Mouse (Mus musculus): Measurements from ENCODE around the gene Gm49776. TPM values are rescaled to one million over a fixed set of nuclear protein-coding genes. Genes with fewer than 3 reads are reported as not detected.
A peak's percentile ranks its signal among the peaks of the same experiment; 100 is the strongest.
"Not testable (repeated sequence)": the region's sequence is repeated elsewhere in the genome, so short reads cannot be mapped to it uniquely, and the experiment has no call there.

Gm49776 gene
- 2.5 TPM in 2 replicates for polyA plus RNA-seq (2015; fragmentation: Nextera tagmentation; extraction: Ambion mirVana)

DNA sequence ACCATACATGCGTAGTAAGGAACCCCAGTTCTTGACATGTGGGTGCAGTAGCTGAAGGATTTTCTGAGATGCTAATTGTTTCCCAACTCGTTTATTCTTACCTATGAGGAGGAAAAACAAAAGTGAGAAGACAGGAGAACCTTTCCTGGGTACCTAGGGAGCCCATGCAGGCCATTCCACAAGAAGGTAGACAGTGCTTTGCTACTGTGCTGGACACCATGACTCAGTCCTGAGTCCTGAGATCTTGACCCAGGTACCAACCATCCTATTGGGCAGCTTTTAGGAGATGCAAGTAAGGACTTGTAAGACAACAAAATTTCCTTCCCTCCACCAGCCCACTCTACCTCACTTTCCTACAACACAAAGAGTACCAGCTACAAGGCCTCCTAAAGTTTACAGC lies at the start of gene Gm49776:
Gene Gm49776, minus strand, starts transcription at position 101 of the 400 bp plus-strand sequence.
- WGBS, result 86% methylated on average over 2 of the region's 2 CpGs
- H3K9ac ChIP-seq, result no peak within 1 kb of the TSS
- ATAC-seq (ENCODE audit: insufficient number of reproducible peaks, low FRiP score, low TSS enrichment, low read depth), result no peak
- no peak within 1 kb of the TSS for H3K4me3 ChIP-seq (replicated peaks)
- H3K27me3 ChIP-seq, result no peaks in the 10 kb centered on the region
- no peak within 1 kb of the TSS for H3K4me2 ChIP-seq (replicated peaks)
- peaks cover 89% of the 10 kb centered on the region for H3K36me3 ChIP-seq
- no peaks in the 10 kb centered on the region for H3K9me3 ChIP-seq (replicated peaks)
- no peaks in the 10 kb centered on the region for H3K4me1 ChIP-seq
- H3K27ac ChIP-seq (replicated peaks), result no peak within 1 kb of the TSS

DNA sequence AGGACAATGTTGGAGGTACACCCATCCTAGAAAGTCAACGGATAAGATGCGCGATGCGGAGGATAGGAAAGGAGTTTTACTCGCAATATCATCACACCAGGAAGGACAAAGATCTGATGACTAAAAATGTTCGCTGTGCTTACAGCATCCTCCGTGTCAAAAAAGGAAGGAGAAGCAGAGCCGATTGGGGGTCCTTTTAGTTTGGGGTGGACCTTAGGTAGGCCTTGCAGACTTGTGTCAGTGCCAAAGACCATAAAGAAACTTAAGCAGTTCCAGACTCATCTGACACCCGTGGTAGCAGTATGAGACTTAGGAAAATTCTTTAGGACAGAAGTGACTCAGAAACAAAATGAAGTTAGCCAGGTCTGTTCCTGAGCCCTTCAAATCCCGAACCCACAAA lies 31.5 kb upstream of the Gm49776 start:
- 0 out of 2 replicates have a peak overlapping the region, but pooled peaks have one; percentile 9 for H3K9ac ChIP-seq
- peak overlapping the region; percentile 85 for H3K4me2 ChIP-seq (replicated peaks)
- peaks cover 22% of the 10 kb centered on the region for H3K4me1 ChIP-seq
- peak overlapping the region; percentile 74 for H3K4me3 ChIP-seq (replicated peaks)
- H3K9me3 ChIP-seq (replicated peaks); ATAC-seq (ENCODE audit: insufficient number of reproducible peaks, low FRiP score, low TSS enrichment, low read depth); H3K36me3 ChIP-seq; H3K27me3 ChIP-seq: not testable (repeated sequence)
- peak overlapping the region; percentile 79 for H3K27ac ChIP-seq (replicated peaks)
- 3% methylated on average over 10 of the region's 10 CpGs for WGBS

DNA sequence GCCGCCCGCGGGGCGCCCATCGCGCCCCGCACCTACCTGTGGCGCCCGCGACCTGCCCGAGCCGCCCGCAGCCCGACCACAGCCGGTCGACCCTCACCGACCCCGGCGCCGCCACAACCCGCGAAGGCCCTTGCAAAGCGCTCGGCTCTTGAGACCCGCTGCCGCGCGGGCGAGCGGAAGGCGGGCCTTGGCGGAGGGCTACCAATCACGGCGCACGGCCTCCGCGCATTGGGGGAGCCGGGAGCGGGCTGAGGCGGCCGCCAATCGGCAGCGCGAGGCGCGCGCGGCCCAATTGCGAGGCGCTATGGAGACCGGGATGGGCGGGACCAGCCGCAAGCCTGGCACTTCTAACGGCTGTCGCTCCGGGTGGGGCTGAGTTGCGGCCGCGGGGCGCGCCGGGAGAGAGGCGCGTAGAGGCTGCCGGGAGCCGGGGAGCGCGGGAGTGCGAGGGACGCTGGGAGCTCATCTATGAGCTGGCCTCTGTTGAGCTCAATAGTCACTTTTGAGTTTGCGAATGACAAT lies 31.0 kb upstream of the Gm49776 start, which contains the start of gene Dgcr8:
Gene Dgcr8, minus strand, starts transcription at position 180 of the 522 bp plus-strand sequence.
- WGBS, result under 1% methylated on average over 71 of the region's 71 CpGs
- Histone ChIP-seq H3K4me3 (replicated peaks) (peak within 1 kb of the TSS; percentile 74), H3K4me2 (replicated peaks) (peak within 1 kb of the TSS; percentile 85), H3K9ac (peak within 1 kb of the TSS; percentile 93), H3K9me3 (replicated peaks) (no peaks in the 10 kb centered on the region), H3K27ac (replicated peaks) (peak within 1 kb of the TSS; percentile 92), H3K36me3 (peaks cover 9% of the 10 kb centered on the region), H3K4me1 (peaks cover 22% of the 10 kb centered on the region), H3K27me3 (no peaks in the 10 kb centered on the region)
- peak; percentile 100 for ATAC-seq (ENCODE audit: insufficient number of reproducible peaks, low FRiP score, low TSS enrichment, low read depth)

DNA sequence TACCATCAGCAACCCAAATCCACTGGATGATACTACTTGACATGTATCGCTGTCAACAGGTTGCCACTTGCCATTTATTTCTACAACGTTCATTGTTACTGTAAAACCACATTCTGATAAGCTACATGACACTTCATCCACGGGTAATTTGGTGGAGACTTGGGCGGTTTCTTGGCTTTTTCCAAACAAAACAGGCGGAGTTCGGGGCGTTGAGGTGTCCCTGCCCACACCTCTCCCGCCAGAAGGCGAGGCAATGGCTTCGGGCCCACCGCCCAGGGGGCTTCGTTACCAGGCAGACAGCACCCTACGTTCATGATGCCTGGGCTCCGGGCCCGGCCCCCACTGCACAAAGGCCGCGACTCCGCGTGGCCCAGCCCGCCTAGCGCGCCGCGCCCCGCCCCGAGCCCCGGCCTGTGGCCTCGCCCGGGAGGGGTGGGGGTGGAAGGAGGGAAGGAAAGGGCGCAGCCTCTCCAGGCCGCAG lies 30.5 kb upstream of the Gm49776 start:
- ATAC-seq (ENCODE audit: insufficient number of reproducible peaks, low FRiP score, low TSS enrichment, low read depth), result peak; percentile 88
- H3K36me3 ChIP-seq, result peaks cover 14% of the 10 kb centered on the region
- H3K27ac ChIP-seq (replicated peaks), result peak overlapping the region; percentile 92
- no peaks in the 10 kb centered on the region for H3K9me3 ChIP-seq (replicated peaks)
- under 1% methylated on average over 29 of the region's 31 CpGs for WGBS
- peak overlapping the region; percentile 93 for H3K9ac ChIP-seq
- peaks cover 22% of the 10 kb centered on the region for H3K4me1 ChIP-seq
- no peaks in the 10 kb centered on the region for H3K27me3 ChIP-seq
- H3K4me2 ChIP-seq (replicated peaks), result peak overlapping the region; percentile 85
- H3K4me3 ChIP-seq (replicated peaks), result peak overlapping the region; percentile 74

DNA sequence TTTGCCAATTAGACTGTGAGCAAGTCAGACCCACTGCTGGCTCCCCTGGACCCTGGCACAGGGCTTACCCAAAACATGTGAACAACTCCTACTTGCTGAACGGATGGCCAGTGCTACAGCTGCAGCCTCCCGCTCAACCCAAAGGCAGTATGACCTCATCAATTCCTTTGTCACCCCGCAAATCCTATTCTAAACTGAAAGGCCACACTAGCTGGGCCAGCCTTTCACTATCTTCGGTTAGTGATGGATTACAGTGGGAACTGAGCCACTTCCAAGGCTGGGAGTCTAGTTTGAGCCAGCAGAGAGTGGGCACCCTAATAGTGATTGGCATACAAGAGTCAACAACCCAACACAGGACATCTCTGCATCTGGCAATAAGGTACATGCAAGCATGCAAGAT lies 30.0 kb upstream of the Gm49776 start:
- Histone ChIP-seq H3K4me2 (replicated peaks) (peak overlapping the region; percentile 85), H3K27ac (replicated peaks) (peak overlapping the region; percentile 92), H3K4me3 (replicated peaks) (peak overlapping the region; percentile 74), H3K9ac (peak overlapping the region; percentile 93), H3K9me3 (replicated peaks) (no peaks in the 10 kb centered on the region), H3K36me3 (peaks cover 18% of the 10 kb centered on the region), H3K4me1 (peaks cover 22% of the 10 kb centered on the region), H3K27me3 (no peaks in the 10 kb centered on the region)
- WGBS, result 1% methylated on average over 4 of the region's 4 CpGs
- ATAC-seq (ENCODE audit: insufficient number of reproducible peaks, low FRiP score, low TSS enrichment, low read depth), result no peak

DNA sequence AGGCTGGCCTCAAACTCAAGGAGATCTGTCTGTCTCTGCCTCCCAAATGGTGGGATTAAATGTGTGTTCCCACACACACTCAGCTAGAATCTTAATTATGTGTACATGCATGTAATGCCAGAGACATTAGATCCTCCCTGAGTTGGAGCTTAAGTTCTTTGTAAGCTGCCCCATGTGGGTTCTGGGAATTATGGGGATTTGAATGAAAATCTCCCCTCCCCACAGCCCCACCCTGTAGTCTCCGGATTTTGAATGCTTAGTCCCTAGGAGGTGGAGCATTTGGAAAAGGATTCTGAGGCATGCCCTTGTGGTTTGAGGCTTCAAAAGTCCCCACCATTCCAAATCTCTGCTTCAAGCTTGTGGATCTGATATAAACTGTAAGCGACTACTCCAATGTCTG lies 17.0 kb upstream of the Gm49776 start:
- Histone ChIP-seq H3K36me3 (peaks cover 93% of the 10 kb centered on the region), H3K27ac (replicated peaks) (no peak overlapping the region), H3K4me2 (replicated peaks) (no peak overlapping the region), H3K9me3 (replicated peaks) (no peaks in the 10 kb centered on the region), H3K9ac (no peak overlapping the region), H3K4me1 (no peaks in the 10 kb centered on the region), H3K27me3 (no peaks in the 10 kb centered on the region), H3K4me3 (replicated peaks) (no peak overlapping the region)
- peak; percentile 29; the same call in 1 of the 2 replicates for ATAC-seq (ENCODE audit: insufficient number of reproducible peaks, low FRiP score, low TSS enrichment, low read depth)
- WGBS, result 55% methylated on average over 2 of the region's 2 CpGs

DNA sequence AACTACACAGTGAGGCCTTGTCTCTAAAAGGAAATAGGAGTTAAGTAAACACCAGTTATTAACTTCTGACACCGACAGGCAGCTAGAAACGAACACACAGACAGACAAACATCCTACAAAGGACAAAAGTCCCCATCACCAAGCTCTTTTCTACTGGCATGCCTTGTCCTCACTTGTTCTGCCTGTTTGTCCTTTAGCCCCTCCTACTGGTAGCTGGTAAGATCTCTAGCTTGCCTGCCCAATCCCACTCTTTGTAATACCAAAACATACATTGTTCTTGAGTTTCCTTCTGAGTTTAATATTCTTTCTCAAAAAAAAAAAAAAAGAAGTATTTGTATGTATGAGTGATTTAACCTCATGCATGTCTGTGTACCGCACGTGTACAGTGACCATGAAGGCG lies 10.1 kb upstream of the Gm49776 start:
- peaks cover 81% of the 10 kb centered on the region for H3K36me3 ChIP-seq
- H3K4me1 ChIP-seq, result no peaks in the 10 kb centered on the region
- no peaks in the 10 kb centered on the region for H3K27me3 ChIP-seq
- H3K4me2 ChIP-seq (replicated peaks), result no peak overlapping the region
- no peak overlapping the region for H3K9ac ChIP-seq
- no peak overlapping the region for H3K27ac ChIP-seq (replicated peaks)
- WGBS, result 86% methylated on average over 5 of the region's 5 CpGs
- no peak for ATAC-seq (ENCODE audit: insufficient number of reproducible peaks, low FRiP score, low TSS enrichment, low read depth)
- no peak overlapping the region for H3K4me3 ChIP-seq (replicated peaks)
- no peaks in the 10 kb centered on the region for H3K9me3 ChIP-seq (replicated peaks)

DNA sequence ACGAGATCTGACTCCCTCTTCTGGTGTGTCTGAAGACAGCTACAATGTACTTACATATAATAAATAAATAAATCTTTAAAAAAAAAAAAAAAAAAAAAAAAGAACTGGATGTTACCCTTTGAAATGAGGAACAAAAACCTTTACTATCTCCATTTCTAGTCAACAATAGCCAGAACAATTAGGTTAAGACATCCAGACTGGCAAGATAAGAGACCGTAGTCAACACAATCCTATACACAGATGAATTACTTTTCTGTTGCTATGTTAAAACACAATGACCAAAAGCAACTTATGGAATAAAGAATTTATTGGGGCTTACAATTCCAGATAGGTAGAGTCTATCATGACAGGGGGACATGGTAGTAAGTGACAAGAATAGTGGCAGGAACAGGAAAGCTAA lies 6.9 kb upstream of the Gm49776 start:
- Histone ChIP-seq H3K4me2 (replicated peaks) (no peak overlapping the region), H3K27ac (replicated peaks) (no peak overlapping the region), H3K36me3 (peaks cover 76% of the 10 kb centered on the region), H3K4me1 (no peaks in the 10 kb centered on the region), H3K27me3 (no peaks in the 10 kb centered on the region), H3K9me3 (replicated peaks) (no peaks in the 10 kb centered on the region), H3K4me3 (replicated peaks) (no peak overlapping the region), H3K9ac (no peak overlapping the region)
- 82% methylated on average over 2 of the region's 2 CpGs for WGBS
- no peak for ATAC-seq (ENCODE audit: insufficient number of reproducible peaks, low FRiP score, low TSS enrichment, low read depth)

DNA sequence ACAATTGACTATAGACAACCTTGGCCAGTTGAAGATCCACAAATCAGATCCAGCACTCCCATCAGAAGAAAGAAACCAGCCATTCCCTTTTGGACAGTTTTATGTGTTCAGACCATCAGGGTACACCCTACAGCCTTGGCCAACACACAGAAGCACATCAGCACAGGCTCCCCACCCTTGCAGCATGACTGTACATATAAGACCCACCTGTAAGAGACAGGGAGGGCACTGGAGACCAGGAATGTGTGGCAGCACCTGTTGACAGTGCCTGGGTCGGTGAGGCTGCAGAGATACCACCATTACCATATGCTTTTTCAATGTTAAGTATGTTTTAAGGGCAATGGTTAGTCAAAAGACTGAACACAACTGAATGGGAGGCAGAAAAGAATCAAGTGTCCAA lies 4.3 kb downstream of the Gm49776 start:
- no peaks in the 10 kb centered on the region for H3K27me3 ChIP-seq
- 83% methylated on average over 1 of the region's 1 CpGs for WGBS
- peaks cover 80% of the 10 kb centered on the region for H3K36me3 ChIP-seq
- H3K9me3 ChIP-seq (replicated peaks), result no peaks in the 10 kb centered on the region
- H3K4me2 ChIP-seq (replicated peaks), result no peak overlapping the region
- no peak overlapping the region for H3K4me3 ChIP-seq (replicated peaks)
- peaks cover 27% of the 10 kb centered on the region for H3K4me1 ChIP-seq
- H3K27ac ChIP-seq (replicated peaks), result no peak overlapping the region
- no peak overlapping the region for H3K9ac ChIP-seq
- no peak for ATAC-seq (ENCODE audit: insufficient number of reproducible peaks, low FRiP score, low TSS enrichment, low read depth)

DNA sequence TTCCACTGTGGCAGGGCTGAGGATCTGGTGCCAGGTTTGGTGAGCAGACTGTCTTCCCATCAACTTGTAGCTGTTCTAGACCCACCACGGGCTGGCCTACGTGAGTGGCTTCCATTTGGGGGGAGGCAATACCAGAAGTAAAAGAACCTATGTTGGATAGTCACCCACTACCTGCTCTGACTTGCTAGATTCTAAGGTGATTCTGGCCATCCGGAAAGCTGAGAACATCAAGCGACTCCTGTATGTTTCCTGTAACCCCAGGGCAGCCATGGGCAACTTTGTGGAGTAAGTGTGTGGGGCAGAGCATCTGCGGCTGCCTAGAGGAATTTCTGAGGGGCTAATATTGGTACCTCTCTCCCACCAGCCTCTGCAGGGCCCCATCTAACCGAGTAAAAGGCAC lies 5.4 kb downstream of the Gm49776 start:
- no peak overlapping the region for H3K4me3 ChIP-seq (replicated peaks)
- no peaks in the 10 kb centered on the region for H3K27me3 ChIP-seq
- H3K4me2 ChIP-seq (replicated peaks), result no peak overlapping the region
- peaks cover 27% of the 10 kb centered on the region for H3K4me1 ChIP-seq
- peaks cover 70% of the 10 kb centered on the region for H3K36me3 ChIP-seq
- no peak for ATAC-seq (ENCODE audit: insufficient number of reproducible peaks, low FRiP score, low TSS enrichment, low read depth)
- no peaks in the 10 kb centered on the region for H3K9me3 ChIP-seq (replicated peaks)
- H3K9ac ChIP-seq, result no peak overlapping the region
- no peak overlapping the region for H3K27ac ChIP-seq (replicated peaks)
- WGBS, result 72% methylated on average over 6 of the region's 6 CpGs

DNA sequence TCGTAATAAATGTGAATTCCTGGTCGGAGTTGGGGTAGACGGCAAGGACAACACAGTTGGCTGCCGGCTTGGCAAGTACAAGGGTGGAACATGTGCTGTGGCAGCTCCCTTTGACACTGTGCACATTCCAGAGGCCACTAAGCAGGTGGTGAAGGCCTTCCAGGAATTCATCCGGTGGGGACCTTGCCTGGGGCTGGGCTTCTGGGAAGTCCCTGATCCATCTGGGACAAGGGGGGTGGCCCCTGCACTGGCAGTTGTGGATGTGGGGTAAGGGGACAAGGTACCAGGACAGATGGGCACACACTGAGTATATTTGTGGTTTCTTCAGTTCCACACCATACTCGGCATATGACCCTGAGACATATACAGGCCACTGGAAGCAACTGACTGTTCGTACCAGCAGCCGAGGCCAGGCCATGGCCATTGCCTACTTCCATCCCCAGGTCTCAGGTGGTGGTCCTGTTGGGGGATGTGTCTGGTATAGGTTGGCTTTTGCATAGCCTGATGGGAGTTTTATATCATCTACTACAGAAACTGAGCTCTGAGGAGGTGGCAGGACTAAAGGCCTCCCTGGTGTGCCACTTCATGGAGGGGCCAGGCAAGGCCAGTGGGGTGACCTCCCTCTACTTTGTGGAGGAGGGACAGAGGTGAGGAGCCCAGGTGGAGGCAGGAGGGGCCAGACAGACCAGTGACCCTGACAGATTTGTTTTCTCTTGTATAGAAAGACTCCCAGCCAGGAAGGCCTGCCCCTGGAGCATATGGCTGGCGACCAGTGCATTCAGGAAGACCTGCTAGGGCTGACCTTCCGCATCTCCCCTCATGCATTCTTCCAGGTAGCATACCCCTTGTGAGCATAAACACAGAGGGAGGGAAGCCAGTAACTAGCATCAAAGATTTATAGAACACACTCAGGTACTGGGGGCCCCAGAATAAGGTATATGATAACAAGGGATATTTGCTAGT lies 7.0 kb downstream of the Gm49776 start:
- ATAC-seq (ENCODE audit: insufficient number of reproducible peaks, low FRiP score, low TSS enrichment, low read depth), result no peak
- 57% methylated on average over 10 of the region's 10 CpGs for WGBS
- H3K9me3 ChIP-seq (replicated peaks), result no peaks in the 10 kb centered on the region
- peaks cover 36% of the 10 kb centered on the region for H3K4me1 ChIP-seq
- peak overlapping the region; percentile 84; the same call in 1 of the 2 replicates for H3K4me2 ChIP-seq (replicated peaks)
- no peak overlapping the region for H3K9ac ChIP-seq
- peaks cover 62% of the 10 kb centered on the region for H3K36me3 ChIP-seq
- 0 out of 2 replicates have a peak overlapping the region, but pooled peaks have one; percentile 5 for H3K27ac ChIP-seq (replicated peaks)
- no peaks in the 10 kb centered on the region for H3K27me3 ChIP-seq
- H3K4me3 ChIP-seq (replicated peaks), result peak overlapping the region; percentile 67
